Mouse (Mus musculus) forebrain, postnatal 0 days (tissue): Measurements from ENCODE around the gene Itgb3bp. TPM values are rescaled to one million over a fixed set of nuclear protein-coding genes. Genes with fewer than 3 reads are reported as not detected.
A peak's percentile ranks its signal among the peaks of the same experiment; 100 is the strongest.

Experiments
- ATAC-seq: fragments of 200-750 bp; cut with Nextera tagmentation; 2 replicates; pipeline ENCODE4 v1.8.0; 2017; ENCODE audit warnings: mild to moderate bottlenecking, moderate library complexity
- DNase-seq: peaks from one replicate; pipeline ENCODE4 v3.0.0-alpha.2; 2015
- H3K27ac ChIP-seq: fragments of 300-500 bp; sonication (generic); 2 replicates; pipeline ENCODE4 v1.5.1; 2014; ENCODE audit warnings: low read depth, mild to moderate bottlenecking, antibody characterized with exemption, low read length, moderate library complexity, mixed read lengths
- H3K27me3 ChIP-seq: fragments of 300-500 bp; sonication (generic); 2 replicates; pipeline ENCODE4 v1.6.1; 2014; ENCODE audit warnings: mild to moderate bottlenecking, low read length, mixed read lengths; ENCODE audit not compliant: insufficient read depth
- H3K36me3 ChIP-seq: fragments of 300-500 bp; sonication (generic); 2 replicates; pipeline ENCODE4 v1.6.1; 2014; ENCODE audit warnings: mild to moderate bottlenecking, moderate library complexity; ENCODE audit not compliant: insufficient read depth
- H3K4me1 ChIP-seq: fragments of 300-500 bp; sonication (generic); 2 replicates; pipeline ENCODE4 v1.6.1; 2014; ENCODE audit warnings: antibody characterized with exemption; ENCODE audit not compliant: insufficient read depth
- H3K4me2 ChIP-seq: fragments of 300-500 bp; sonication (generic); 2 replicates; pipeline ENCODE4 v1.6.1; 2014; ENCODE audit warnings: low read depth, mild to moderate bottlenecking, moderate library complexity
- H3K4me3 ChIP-seq: fragments of 300-500 bp; sonication (generic); 2 replicates; pipeline ENCODE4 v1.5.1; 2014; ENCODE audit warnings: low read depth, low read length, mixed read lengths
- H3K9ac ChIP-seq: fragments of 300-500 bp; sonication (generic); 2 replicates; pipeline ENCODE4 v1.6.1; 2014; ENCODE audit warnings: mild to moderate bottlenecking
- H3K9me3 ChIP-seq: fragments of 300-500 bp; sonication (generic); 2 replicates; pipeline ENCODE4 v1.6.1; 2016; ENCODE audit warnings: low read length
- CTCF ChIP-seq: sonication (generic); IDR thresholded peaks from 2 replicates; pipeline ENCODE4 v1.5.1; 2016; ENCODE audit warnings: antibody characterized with exemption, control low read depth, low read depth
- WGBS: fragments of 180-500 bp; shearing (Covaris S2); extraction: QIAGEN DNeasy Blood & Tissue Kit; methylation state at CpG from one replicate; pipeline ENCODE4 v1.1.7; 2014; 5-methylcytosine and 5-hydroxymethylcytosine counted together
- polyA plus RNA-seq: library from polyadenylated mRNA; unstranded; fragments of >200 nt; fragmentation: Nextera tagmentation; extraction: Ambion mirVana; gene quantifications from 2 replicates; pipeline ENCODE4 v1.2.1, GENCODE M21; 2015
- total RNA-seq: library from RNA; depleted of rRNA; stranded (reverse); fragments of >200 nt; gene quantifications from 2 replicates; pipeline ENCODE4 v1.2.3, GENCODE M21; 2014

The Itgb3bp gene
- total and polyA plus RNA-seq, 2 experiments from 2014 or later = 2.9 to 10.7 TPM

- no peaks in the 10 kb centered on the region for H3K9me3 ChIP-seq
- ATAC-seq (no peak), DNase-seq (peak; percentile 30)
- H3K4me3 ChIP-seq = no peak overlapping the region
- no peak overlapping the region for H3K27ac ChIP-seq
- no peak overlapping the region for H3K4me2 ChIP-seq
- WGBS = 67% methylated on average over 4 of the region's 4 CpGs
- peak; percentile 67 for TF ChIP-seq CTCF
- no peaks in the 10 kb centered on the region for H3K4me1 ChIP-seq
- H3K27me3 ChIP-seq = no peaks in the 10 kb centered on the region
- no peaks in the 10 kb centered on the region for H3K36me3 ChIP-seq
- no peak overlapping the region for H3K9ac ChIP-seq
These were observed 15.6 kb downstream of the Itgb3bp start for GRCm38 (mm10) chr4:99913894-99914451.

GRCm38 (mm10) chr4:99882405-99882804, 47.2 kb downstream of the Itgb3bp start:
- no peaks in the 10 kb centered on the region for H3K27me3 ChIP-seq
- no peaks in the 10 kb centered on the region for H3K36me3 ChIP-seq
- H3K4me3 ChIP-seq = no peak overlapping the region
- DNase-seq (no peak), ATAC-seq (no peak)
- no peaks in the 10 kb centered on the region for H3K9me3 ChIP-seq
- no peak overlapping the region for H3K9ac ChIP-seq
- H3K4me1 ChIP-seq = no peaks in the 10 kb centered on the region
- H3K27ac ChIP-seq = no peak overlapping the region
- H3K4me2 ChIP-seq = no peak overlapping the region
- no peak for TF ChIP-seq CTCF

- no peak for ATAC-seq
- TF ChIP-seq CTCF = peak; percentile 71
- Histone ChIP-seq H3K27ac (no peak overlapping the region), H3K27me3 (no peaks in the 10 kb centered on the region), H3K4me2 (no peak overlapping the region), H3K4me1 (no peaks in the 10 kb centered on the region), H3K36me3 (no peaks in the 10 kb centered on the region), H3K9me3 (no peaks in the 10 kb centered on the region), H3K4me3 (no peak overlapping the region), H3K9ac (no peak overlapping the region)
- DNase-seq = peak; percentile 61
These were observed 47.7 kb downstream of the Itgb3bp start for GRCm38 (mm10) chr4:99881882-99882281.

- peak; percentile 95 for DNase-seq
- Histone ChIP-seq H3K27me3 (no peaks in the 10 kb centered on the region), H3K4me2 (peak within 1 kb of the TSS; percentile 56), H3K9ac (peak within 1 kb of the TSS; percentile 86), H3K27ac (peak within 1 kb of the TSS; percentile 97), H3K4me1 (no peaks in the 10 kb centered on the region; the same call in 1 of the 2 replicates), H3K36me3 (no peaks in the 10 kb centered on the region), H3K9me3 (no peaks in the 10 kb centered on the region), H3K4me3 (peak within 1 kb of the TSS; percentile 76)
- peak; percentile 93 for ATAC-seq
- WGBS = under 1% methylated on average over 48 of the region's 48 CpGs
- peak; percentile 41 for TF ChIP-seq CTCF
These were observed 100.2 kb downstream of the Itgb3bp start, which contains the start of gene Efcab7 for GRCm38 (mm10) chr4:99829094-99830073. Gene Efcab7, plus strand, starts transcription at chr4:99829198.

- H3K4me1 ChIP-seq = no peaks in the 10 kb centered on the region; the same call in 1 of the 2 replicates
- H3K9ac ChIP-seq = peak overlapping the region; percentile 86
- no peaks in the 10 kb centered on the region for H3K36me3 ChIP-seq
- H3K4me3 ChIP-seq = peak overlapping the region; percentile 76
- DNase-seq (no peak), ATAC-seq (peak; percentile 24; the same call in 1 of the 2 replicates)
- peak overlapping the region; percentile 97 for H3K27ac ChIP-seq
- TF ChIP-seq CTCF = no peak
- no peaks in the 10 kb centered on the region for H3K9me3 ChIP-seq
- WGBS = under 1% methylated on average over 7 of the region's 7 CpGs
- H3K27me3 ChIP-seq = no peaks in the 10 kb centered on the region
- peak overlapping the region; percentile 56 for H3K4me2 ChIP-seq
These were observed 100.9 kb downstream of the Itgb3bp start for GRCm38 (mm10) chr4:99828739-99829093.

- Histone ChIP-seq H3K9me3 (no peaks in the 10 kb centered on the region), H3K27ac (no peak overlapping the region), H3K4me2 (peak overlapping the region; percentile 56), H3K4me1 (no peaks in the 10 kb centered on the region; the same call in 1 of the 2 replicates), H3K36me3 (no peaks in the 10 kb centered on the region), H3K27me3 (no peaks in the 10 kb centered on the region), H3K9ac (no peak overlapping the region; the same call in 1 of the 2 replicates), H3K4me3 (peak overlapping the region; percentile 76)
- WGBS = 37% methylated on average over 4 of the region's 4 CpGs
- DNase-seq = no peak
- no peak for TF ChIP-seq CTCF
- ATAC-seq = no peak
These were observed 101.3 kb downstream of the Itgb3bp start for GRCm38 (mm10) chr4:99828337-99828736.
